Mouse (Mus musculus) neural tube, embryonic 15.5 days (tissue): ENCODE results near the gene Gm20388. TPM values are rescaled to one million over a fixed set of nuclear protein-coding genes. Genes with fewer than 3 reads are reported as not detected.
A peak's percentile ranks its signal among the peaks of the same experiment; 100 is the strongest.

Experiments
- ATAC-seq: fragments of 200-750 bp; cut with Nextera tagmentation; 2 replicates; pipeline ENCODE4 v1.8.0; 2017; ENCODE audit warnings: mild to moderate bottlenecking, moderate TSS enrichment, moderate library complexity; ENCODE audit not compliant: low FRiP score
- H3K27ac ChIP-seq: fragments of 300-500 bp; sonication (generic); replicated peaks from 2 replicates; pipeline ENCODE4 v1.5.1; 2015; ENCODE audit warnings: mild to moderate bottlenecking, inconsistent platforms
- H3K27me3 ChIP-seq: fragments of 300-500 bp; sonication (generic); replicated peaks from 2 replicates; pipeline ENCODE4 v1.6.1; 2015; ENCODE audit warnings: inconsistent platforms
- H3K36me3 ChIP-seq: fragments of 300-500 bp; sonication (generic); 2 replicates; pipeline ENCODE4 v1.6.1; 2015; ENCODE audit warnings: inconsistent platforms
- H3K4me1 ChIP-seq: fragments of 300-500 bp; sonication (generic); 2 replicates; pipeline ENCODE4 v1.6.1; 2015; ENCODE audit warnings: inconsistent platforms
- H3K4me2 ChIP-seq: fragments of 300-500 bp; sonication (generic); 2 replicates; pipeline ENCODE4 v1.6.1; 2015; ENCODE audit warnings: inconsistent platforms, mild to moderate bottlenecking, moderate library complexity
- H3K4me3 ChIP-seq: fragments of 300-500 bp; sonication (generic); replicated peaks from 2 replicates; pipeline ENCODE4 v1.5.1; 2015; ENCODE audit warnings: mild to moderate bottlenecking, inconsistent platforms
- H3K9ac ChIP-seq: fragments of 300-500 bp; sonication (generic); replicated peaks from 2 replicates; pipeline ENCODE4 v1.6.1; 2015; ENCODE audit warnings: mild to moderate bottlenecking, inconsistent platforms
- H3K9me3 ChIP-seq: fragments of 300-500 bp; sonication (generic); replicated peaks from 2 replicates; pipeline ENCODE4 v1.6.1; 2016; ENCODE audit warnings: inconsistent platforms
- WGBS: fragments of 180-500 bp; shearing (Covaris S2); methylation state at CpG from one replicate; pipeline ENCODE4 v1.1.7; 2015; ENCODE audit warnings: mixed read lengths; 5-methylcytosine and 5-hydroxymethylcytosine counted together
- polyA plus RNA-seq: library from polyadenylated mRNA; unstranded; fragments of >200 nt; fragmentation: Nextera tagmentation; extraction: Ambion mirVana; gene quantifications from 2 replicates; pipeline ENCODE4 v1.2.1, GENCODE M21; 2015

The Gm20388 gene
- polyA plus RNA-seq, 1 experiment from 2014 or later = not detected

- Histone ChIP-seq H3K36me3 (no peaks in the 10 kb centered on the region), H3K9ac (no peak overlapping the region), H3K4me3 (no peak overlapping the region), H3K4me2 (no peak overlapping the region), H3K27me3 (no peaks in the 10 kb centered on the region), H3K9me3 (no peaks in the 10 kb centered on the region), H3K4me1 (no peaks in the 10 kb centered on the region), H3K27ac (no peak overlapping the region)
- ATAC-seq = no peak
- 20% methylated on average over 1 of the region's 1 CpGs for WGBS
These were observed 2694.0 kb downstream of the Gm20388 start for GRCm38 (mm10) chr8:122604640-122605039.

- no peak for ATAC-seq
- no peak overlapping the region for H3K27ac ChIP-seq
- WGBS = 84% methylated on average over 4 of the region's 4 CpGs
- H3K4me1 ChIP-seq = 0 out of 2 replicates have a peak, but pooled peaks cover 1% of the 10 kb centered on the region
- no peak overlapping the region for H3K4me2 ChIP-seq
- H3K9me3 ChIP-seq = no peaks in the 10 kb centered on the region
- H3K27me3 ChIP-seq = no peaks in the 10 kb centered on the region
- H3K36me3 ChIP-seq = no peaks in the 10 kb centered on the region
- no peak overlapping the region for H3K4me3 ChIP-seq
- no peak overlapping the region for H3K9ac ChIP-seq
These were observed 2694.7 kb downstream of the Gm20388 start for GRCm38 (mm10) chr8:122605367-122605766.

- Histone ChIP-seq H3K27me3 (no peaks in the 10 kb centered on the region), H3K27ac (no peak overlapping the region), H3K4me2 (no peak overlapping the region), H3K4me3 (no peak overlapping the region), H3K9me3 (no peaks in the 10 kb centered on the region), H3K36me3 (no peaks in the 10 kb centered on the region), H3K4me1 (peaks cover 8% of the 10 kb centered on the region), H3K9ac (no peak overlapping the region)
- ATAC-seq = no peak
- 91% methylated on average over 11 of the region's 12 CpGs for WGBS
These were observed 2696.2 kb downstream of the Gm20388 start for GRCm38 (mm10) chr8:122606810-122607209.

- peak overlapping the region; percentile 83 for H3K4me2 ChIP-seq
- H3K27me3 ChIP-seq = no peaks in the 10 kb centered on the region
- peaks cover 4% of the 10 kb centered on the region; the same call in 1 of the 2 replicates for H3K36me3 ChIP-seq
- H3K4me3 ChIP-seq = 0 out of 2 replicates have a peak overlapping the region, but pooled peaks have one; percentile 62
- WGBS = 61% methylated on average over 4 of the region's 4 CpGs
- H3K9ac ChIP-seq = no peak overlapping the region
- no peak overlapping the region for H3K27ac ChIP-seq
- peaks cover 22% of the 10 kb centered on the region for H3K4me1 ChIP-seq
- ATAC-seq = no peak
- H3K9me3 ChIP-seq = no peaks in the 10 kb centered on the region
These were observed 2699.6 kb downstream of the Gm20388 start for GRCm38 (mm10) chr8:122610209-122610608.

- Histone ChIP-seq H3K36me3 (peaks cover 6% of the 10 kb centered on the region; the same call in 1 of the 2 replicates), H3K27me3 (no peaks in the 10 kb centered on the region), H3K9ac (peak overlapping the region; percentile 71), H3K4me1 (peaks cover 22% of the 10 kb centered on the region), H3K4me3 (peak overlapping the region; percentile 62), H3K27ac (peak overlapping the region; percentile 69), H3K4me2 (peak overlapping the region; percentile 83), H3K9me3 (no peaks in the 10 kb centered on the region)
- WGBS = 2% methylated on average over 20 of the region's 20 CpGs
- ATAC-seq = peak; percentile 2
These were observed 2700.1 kb downstream of the Gm20388 start for GRCm38 (mm10) chr8:122610612-122611277.

- Histone ChIP-seq H3K4me3 (peak within 1 kb of the TSS; percentile 62), H3K4me2 (peak within 1 kb of the TSS; percentile 83), H3K27me3 (no peaks in the 10 kb centered on the region), H3K9ac (peak within 1 kb of the TSS; percentile 80), H3K4me1 (peaks cover 22% of the 10 kb centered on the region), H3K27ac (peak within 1 kb of the TSS; percentile 90), H3K36me3 (peaks cover 6% of the 10 kb centered on the region; the same call in 1 of the 2 replicates), H3K9me3 (no peaks in the 10 kb centered on the region)
- under 1% methylated on average over 55 of the region's 57 CpGs for WGBS
- ATAC-seq = peak; percentile 98
These were observed 2700.9 kb downstream of the Gm20388 start, which contains the start of the genes Galns and Trappc2l for GRCm38 (mm10) chr8:122611295-122612133. Gene Galns, minus strand, starts transcription at chr8:122611463. Gene Trappc2l, plus strand, starts transcription at chr8:122611640.

- Histone ChIP-seq H3K9me3 (no peaks in the 10 kb centered on the region), H3K27me3 (no peaks in the 10 kb centered on the region), H3K9ac (no peak overlapping the region), H3K4me2 (no peak overlapping the region), H3K27ac (no peak overlapping the region), H3K4me3 (no peak overlapping the region), H3K36me3 (peaks cover 6% of the 10 kb centered on the region; the same call in 1 of the 2 replicates), H3K4me1 (peaks cover 23% of the 10 kb centered on the region)
- ATAC-seq = no peak
- WGBS = 78% methylated on average over 9 of the region's 9 CpGs
These were observed 2705.7 kb downstream of the Gm20388 start for GRCm38 (mm10) chr8:122616181-122616905.

GRCm38 (mm10) chr8:122617947-122618546, 2707.4 kb downstream of the Gm20388 start:
- ATAC-seq = no peak
- H3K4me2 ChIP-seq = peak overlapping the region; percentile 22; the same call in 1 of the 2 replicates
- WGBS = 31% methylated on average over 5 of the region's 7 CpGs

GRCm38 (mm10) chr8:122618660-122619378, 2708.2 kb downstream of the Gm20388 start:
- Histone ChIP-seq H3K9me3 (no peaks in the 10 kb centered on the region), H3K4me2 (no peak overlapping the region), H3K4me1 (peaks cover 8% of the 10 kb centered on the region), H3K4me3 (no peak overlapping the region), H3K27me3 (no peaks in the 10 kb centered on the region), H3K36me3 (peaks cover 6% of the 10 kb centered on the region; the same call in 1 of the 2 replicates), H3K27ac (no peak overlapping the region), H3K9ac (no peak overlapping the region)
- 84% methylated on average over 6 of the region's 6 CpGs for WGBS
- ATAC-seq = no peak

More at GRCm38 (mm10) chr8:122617947-122618546, 2707.4 kb downstream of the Gm20388 start:
- Histone ChIP-seq H3K27me3 (no peaks in the 10 kb centered on the region), H3K4me3 (no peak overlapping the region), H3K9ac (no peak overlapping the region), H3K4me1 (peaks cover 11% of the 10 kb centered on the region), H3K9me3 (no peaks in the 10 kb centered on the region), H3K27ac (peak overlapping the region; percentile 54; the same call in 1 of the 2 replicates), H3K36me3 (peaks cover 6% of the 10 kb centered on the region; the same call in 1 of the 2 replicates)

GRCm38 (mm10) chr8:122620446-122620845, 2709.8 kb downstream of the Gm20388 start:
- no peaks in the 10 kb centered on the region for H3K27me3 ChIP-seq
- peaks cover under 1% of the 10 kb centered on the region; the same call in 1 of the 2 replicates for H3K36me3 ChIP-seq
- H3K9me3 ChIP-seq = no peaks in the 10 kb centered on the region
- no peak overlapping the region for H3K4me2 ChIP-seq
- 41% methylated on average over 5 of the region's 5 CpGs for WGBS
- H3K27ac ChIP-seq = no peak overlapping the region
- H3K9ac ChIP-seq = no peak overlapping the region
- no peak overlapping the region for H3K4me3 ChIP-seq
- H3K4me1 ChIP-seq = peaks cover 11% of the 10 kb centered on the region
- ATAC-seq = no peak
